Mouse (Mus musculus) bone marrow, adult 2 months (tissue): ENCODE measurements around the gene Zkscan16. TPM values are rescaled to one million over a fixed set of nuclear protein-coding genes. Genes with fewer than 3 reads are reported as not detected.
A peak's percentile ranks its signal among the peaks of the same experiment; 100 is the strongest.

Experiments used
- H3K27ac ChIP-seq: fragments of 200-500 bp; 2 replicates; pipeline ENCODE4 v1.5.1; 2012; ENCODE audit warnings: low read depth, mild to moderate bottlenecking, control low read depth, inconsistent platforms, low read length; ENCODE audit not compliant: control insufficient read depth, poor library complexity, insufficient read depth
- H3K4me1 ChIP-seq: fragments of 200-500 bp; 2 replicates; pipeline ENCODE4 v1.6.1; 2011; ENCODE audit warnings: low read length; ENCODE audit not compliant: control insufficient read depth, insufficient read depth
- H3K4me3 ChIP-seq: fragments of 200-500 bp; replicated peaks from 2 replicates; pipeline ENCODE3; 2011; ENCODE audit warnings: mild to moderate bottlenecking, low read depth, low read length, control low read depth; ENCODE audit not compliant: control insufficient read depth
- CTCF ChIP-seq: fragments of 200-500 bp; IDR thresholded peaks from 2 replicates; pipeline ENCODE4 v1.5.1; 2011; ENCODE audit warnings: low read length, control low read depth; ENCODE audit not compliant: control insufficient read depth, insufficient read depth
- POLR2A ChIP-seq: fragments of 200-500 bp; IDR thresholded peaks from 2 replicates; pipeline ENCODE4 v1.6.1; 2011; ENCODE audit warnings: low read depth, mild to moderate bottlenecking, control low read depth, low read length, borderline replicate concordance; ENCODE audit not compliant: control insufficient read depth
- WGBS: fragments of 180-500 bp; shearing (Covaris S2); methylation state at CpG from one replicate; pipeline ENCODE4 v1.1.7; 2018; 5-methylcytosine and 5-hydroxymethylcytosine counted together
- polyA plus RNA-seq: library from polyadenylated mRNA; stranded (reverse); fragments of >200 nt; gene quantifications from 2 replicates; pipeline ENCODE4 v1.2.4, GENCODE M21; 2011; ENCODE audit warnings: low replicate concordance; ENCODE audit not compliant: missing spikeins, insufficient read depth, insufficient read length

The Zkscan16 gene
- polyA plus RNA-seq, 1 experiment: not detected

- WGBS: 84% methylated on average over 8 of the region's 8 CpGs
- Histone ChIP-seq H3K27ac (no peak overlapping the region), H3K4me1 (peaks cover 1% of the 10 kb centered on the region; the same call in 1 of the 2 replicates), H3K4me3 (no peak overlapping the region)
- TF ChIP-seq CTCF: no peak
- no peak for TF ChIP-seq POLR2A
Measured at GRCm38 (mm10) chr4:58982806-58983205, 39.4 kb downstream of the Zkscan16 start.

DNA sequence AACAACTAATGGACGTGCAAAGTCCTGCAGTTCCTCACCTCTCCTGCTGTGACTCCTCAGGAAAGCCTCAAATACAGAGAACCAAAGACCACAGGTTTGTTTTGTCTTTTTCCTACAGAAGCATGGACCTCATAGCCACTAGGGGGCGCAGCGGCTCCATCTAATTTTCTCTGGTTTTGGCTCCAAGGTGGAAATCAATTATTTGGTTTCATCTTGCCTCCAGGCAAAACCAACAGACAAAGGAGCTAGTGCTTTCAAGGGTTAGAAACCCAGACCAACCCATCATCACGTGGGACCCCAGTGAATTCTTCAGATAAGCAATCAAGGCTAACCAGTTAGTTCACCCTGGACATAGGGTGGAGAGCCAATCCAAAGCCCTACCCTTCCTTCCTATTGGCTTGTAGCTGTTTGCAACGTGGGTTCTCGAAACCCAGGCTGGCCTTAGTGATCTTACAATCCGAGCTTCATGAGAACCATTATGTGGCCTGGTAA is 41.8 kb downstream of the Zkscan16 start:
- Histone ChIP-seq H3K27ac (no peak overlapping the region), H3K4me1 (peaks cover 3% of the 10 kb centered on the region), H3K4me3 (no peak overlapping the region)
- no peak for TF ChIP-seq POLR2A
- TF ChIP-seq CTCF: peak; percentile 79
- WGBS: 7% methylated on average over 7 of the region's 7 CpGs

DNA sequence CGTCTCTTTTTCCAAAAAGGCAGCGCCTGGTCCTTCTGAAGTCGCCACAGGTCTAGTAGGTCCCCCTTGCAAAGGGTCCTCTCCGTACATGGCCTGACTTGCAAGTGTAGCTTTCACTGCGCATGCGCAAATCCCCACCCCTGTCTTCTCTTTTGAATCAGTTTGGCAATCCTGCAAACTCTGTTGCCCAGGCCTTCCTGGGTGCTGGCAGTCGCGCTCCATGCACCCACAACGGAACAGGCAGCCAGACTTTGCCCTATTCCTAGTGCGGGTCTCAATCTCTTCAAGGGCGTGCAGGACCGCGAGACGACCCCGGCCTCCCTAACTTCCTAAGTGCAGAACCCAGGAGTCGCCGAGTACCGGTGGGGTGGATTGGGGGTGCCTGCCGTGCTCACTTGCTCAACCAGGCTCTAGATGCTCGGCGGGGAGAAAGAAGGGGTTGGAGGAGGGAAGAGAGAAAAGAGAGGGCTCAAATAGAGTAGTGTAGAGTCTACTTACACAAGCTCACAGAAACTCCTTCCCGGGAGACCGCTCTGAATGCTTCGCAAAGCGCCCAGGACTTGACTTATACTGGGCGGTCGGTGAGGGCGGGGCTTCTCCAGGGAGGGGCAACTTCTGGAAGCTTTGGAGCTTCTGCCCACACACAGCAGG is 43.2 kb downstream of the Zkscan16 start, which contains the start of gene Ptgr1:
TSS of gene Ptgr1 (minus strand) at position 580 of the 651 bp plus-strand sequence.
- Histone ChIP-seq H3K27ac (peak within 1 kb of the TSS; percentile 45; the same call in 1 of the 2 replicates), H3K4me1 (peaks cover 3% of the 10 kb centered on the region)
- WGBS: 2% methylated on average over 28 of the region's 28 CpGs

GRCm38 (mm10) chr4:58989303-58989898 is 46.0 kb downstream of the Zkscan16 start:
- peaks cover 3% of the 10 kb centered on the region for H3K4me1 ChIP-seq
- no peak overlapping the region for H3K4me3 ChIP-seq
- H3K27ac ChIP-seq: no peak overlapping the region
- 24% methylated on average over 7 of the region's 7 CpGs for WGBS
- TF ChIP-seq CTCF (no peak), POLR2A (no peak)

More for the DNA sequence above, 43.2 kb downstream of the Zkscan16 start, which contains the start of gene Ptgr1:
- peak within 1 kb of the TSS; percentile 86 for H3K4me3 ChIP-seq
- TF ChIP-seq CTCF (peak; percentile 1; the same call in 1 of the 2 replicates), POLR2A (no peak)

DNA sequence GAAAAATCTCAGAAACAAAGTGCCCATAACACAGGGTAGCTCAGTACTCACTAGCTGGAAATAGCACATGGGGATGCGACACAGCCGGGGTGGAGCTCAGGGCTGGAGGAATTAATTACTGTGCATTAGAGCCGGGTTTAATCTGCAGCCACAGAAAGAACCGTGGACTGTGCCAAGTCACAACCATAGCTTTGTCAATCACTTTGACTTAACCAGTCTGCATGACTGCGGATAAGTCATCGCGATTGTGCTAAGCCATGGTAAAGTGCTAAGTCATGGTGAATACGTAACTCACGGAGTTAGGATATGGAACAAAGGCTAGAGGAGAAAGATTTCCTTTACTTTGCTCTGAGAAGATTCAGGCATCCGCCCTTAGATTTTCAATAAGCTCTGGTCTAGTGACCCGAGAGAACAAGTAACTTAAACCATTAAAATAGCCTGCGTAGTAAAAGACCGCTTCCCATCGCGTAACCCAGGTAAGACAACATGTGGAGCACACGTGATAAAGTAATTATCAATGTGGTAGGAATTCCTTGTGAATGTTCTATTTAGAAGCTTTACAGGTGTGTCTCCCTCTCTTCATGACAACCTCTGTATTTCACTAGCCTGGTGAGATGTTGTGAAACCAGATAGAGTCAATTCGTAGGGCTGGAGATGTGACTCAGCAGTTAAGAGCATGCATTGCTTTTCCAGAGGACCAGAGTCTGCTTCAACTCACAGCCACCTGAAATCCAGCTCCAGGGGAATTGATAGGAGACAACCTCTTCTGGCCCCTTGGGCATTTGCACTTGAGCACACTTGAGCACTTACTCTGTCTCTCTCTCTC is 47.4 kb downstream of the Zkscan16 start:
- Histone ChIP-seq H3K4me1 (peaks cover 3% of the 10 kb centered on the region), H3K4me3 (no peak overlapping the region), H3K27ac (no peak overlapping the region)
- TF ChIP-seq CTCF: no peak
- no peak for TF ChIP-seq POLR2A
- 65% methylated on average over 17 of the region's 17 CpGs for WGBS

DNA sequence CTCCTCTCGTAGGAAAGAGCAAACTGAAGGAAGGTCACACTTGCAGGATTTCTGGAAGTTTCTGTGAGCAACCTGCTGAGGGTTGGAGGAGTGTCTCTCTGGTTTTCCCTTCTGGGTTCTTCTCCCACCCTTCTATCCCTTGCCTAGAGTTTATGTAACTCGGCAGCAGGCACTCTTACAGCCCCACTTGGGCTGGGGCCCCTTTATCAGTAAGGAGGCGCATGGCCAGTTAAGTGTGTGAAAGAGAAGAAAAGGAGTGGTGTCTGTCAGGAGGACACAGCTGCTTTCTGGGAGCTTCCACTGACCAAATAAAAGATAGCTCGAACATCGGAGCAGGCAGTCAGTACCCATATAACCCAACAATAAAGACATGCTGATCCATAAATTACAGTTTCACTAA is 48.8 kb downstream of the Zkscan16 start:
- no peak overlapping the region for H3K4me3 ChIP-seq
- WGBS: 69% methylated on average over 5 of the region's 5 CpGs

GRCm38 (mm10) chr4:58994762-58995161 is 51.3 kb downstream of the Zkscan16 start, which contains the start of gene Dnajc25:
TSS of gene Dnajc25 (plus strand) at chr4:58995062.
- TF ChIP-seq POLR2A: no peak
- no peak for TF ChIP-seq CTCF
- H3K4me1 ChIP-seq: no peaks in the 10 kb centered on the region
- 83% methylated on average over 4 of the region's 4 CpGs for WGBS

More for the DNA sequence above, 48.8 kb downstream of the Zkscan16 start:
- Histone ChIP-seq H3K27ac (no peak overlapping the region), H3K4me1 (peaks cover 1% of the 10 kb centered on the region)
- TF ChIP-seq CTCF (no peak), POLR2A (no peak)

GRCm38 (mm10) chr4:58995251-58995693 is 51.8 kb downstream of the Zkscan16 start:
- WGBS: 78% methylated on average over 8 of the region's 8 CpGs
- H3K4me3 ChIP-seq: no peak overlapping the region
- no peak overlapping the region for H3K27ac ChIP-seq
- no peaks in the 10 kb centered on the region for H3K4me1 ChIP-seq
- TF ChIP-seq CTCF (no peak), POLR2A (no peak)

More at GRCm38 (mm10) chr4:58994762-58995161, 51.3 kb downstream of the Zkscan16 start, which contains the start of gene Dnajc25:
- Histone ChIP-seq H3K4me3 (no peak within 1 kb of the TSS), H3K27ac (no peak within 1 kb of the TSS)
